Mouse (Mus musculus) c-Kit-positive CD71-negative TER-119-negative erythroid progenitor cells, embryonic 14.5 days (primary cell): ENCODE measurements around the gene Wnt9b.

ENCODE experiments used
- DNase-seq: peaks from one replicate; pipeline ENCODE4 v3.0.0-alpha.2; 2013; ENCODE audit warnings: low read depth

The Wnt9b gene

DNA sequence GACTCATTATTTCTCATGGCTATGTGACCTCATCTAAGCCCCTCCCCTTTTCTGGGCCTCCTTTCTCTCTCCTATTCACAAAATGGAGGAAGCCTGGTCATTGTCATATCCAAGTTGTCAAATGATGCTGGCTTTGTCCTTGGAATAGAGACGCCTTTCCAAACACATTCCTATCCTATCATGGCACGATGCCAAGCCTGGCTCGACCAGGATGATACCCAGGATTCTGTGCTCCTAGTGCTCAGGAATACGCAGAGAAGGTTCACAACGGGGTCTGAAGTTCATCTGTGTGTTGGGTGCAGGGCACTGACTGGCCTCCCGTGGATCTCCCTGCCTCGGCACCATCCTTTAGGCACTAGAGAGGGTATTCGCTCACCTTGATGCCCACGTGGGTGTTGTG is 18.0 kb downstream of the Wnt9b start:
- DNase-seq, result no peak

DNA sequence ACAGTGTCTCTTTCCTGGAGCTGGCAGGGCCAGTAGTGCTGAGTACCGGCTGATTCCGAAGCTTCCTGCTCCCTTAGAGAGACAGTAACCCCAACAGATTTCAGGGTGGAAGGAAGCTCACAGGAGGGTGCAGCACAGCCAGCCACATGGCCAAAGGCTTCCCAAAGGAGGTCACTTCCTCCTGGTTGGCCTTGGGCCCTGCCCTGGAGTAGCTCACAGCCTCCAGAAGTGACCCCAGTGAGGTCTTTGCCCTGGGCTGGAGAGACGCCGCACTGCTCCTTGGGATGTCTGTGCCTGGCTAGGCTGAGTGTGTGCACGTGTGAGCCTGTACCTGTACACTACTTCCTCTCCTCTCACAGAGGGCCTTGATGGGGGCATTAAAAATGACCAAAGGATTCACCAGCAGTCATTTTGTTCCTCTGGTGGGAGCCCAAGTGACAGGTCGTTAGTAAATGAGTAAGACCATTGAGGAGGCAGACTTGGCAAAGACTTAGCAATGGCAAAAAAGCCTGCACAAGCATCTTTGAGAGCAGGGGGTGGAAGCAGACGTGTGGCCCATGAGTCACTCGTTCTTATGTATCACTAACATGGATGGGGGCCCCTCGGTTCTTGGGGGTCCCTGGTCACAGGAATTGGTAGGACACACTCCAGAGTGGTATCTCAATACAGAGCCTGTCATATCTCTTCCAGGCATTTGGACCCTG is 20.2 kb downstream of the Wnt9b start:
- no peak for DNase-seq

DNA sequence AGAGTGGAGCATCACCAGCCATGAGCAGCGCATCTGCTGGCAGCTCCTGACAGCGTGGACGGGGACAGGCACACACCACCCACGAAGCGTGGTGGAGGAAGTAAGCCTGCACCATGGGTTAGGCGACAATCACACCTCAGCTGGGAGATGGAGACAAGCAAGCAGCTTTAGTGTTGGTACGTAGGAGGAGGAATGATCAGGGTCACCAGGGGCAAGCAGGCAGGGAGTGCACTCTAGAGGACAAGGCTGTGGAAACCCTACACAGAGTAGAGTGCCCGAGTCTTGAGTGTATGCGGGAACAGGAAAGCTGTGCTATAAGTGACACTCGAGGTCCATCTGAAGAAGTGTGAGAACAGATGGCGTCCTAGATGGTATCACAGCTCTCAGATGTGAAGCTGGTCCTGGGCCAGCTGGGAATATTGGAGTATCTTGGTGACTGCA is 25.3 kb downstream of the Wnt9b start:
- no peak for DNase-seq

DNA sequence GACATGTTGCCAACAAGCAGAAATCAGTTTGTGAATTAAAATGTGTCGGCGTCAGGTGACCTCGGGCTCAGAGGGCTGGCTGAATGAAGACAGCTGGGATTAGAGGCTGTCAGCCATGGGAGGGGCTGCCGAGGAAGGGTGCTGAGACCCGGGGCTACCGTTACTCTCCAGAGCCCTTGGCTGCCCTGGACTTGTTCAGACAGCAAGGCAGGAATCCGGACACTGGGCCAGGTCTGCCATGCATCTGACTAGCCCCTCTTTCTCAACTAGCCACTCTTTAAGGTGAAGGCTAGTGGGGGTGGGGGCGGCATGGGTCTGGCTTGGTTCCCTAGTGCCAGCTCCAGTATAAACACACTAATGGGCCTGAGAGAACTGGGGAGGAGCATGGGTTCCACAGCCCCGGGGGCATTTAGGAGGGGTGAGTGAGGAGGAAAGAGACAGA is 27.6 kb downstream of the Wnt9b start:
- no peak for DNase-seq

DNA sequence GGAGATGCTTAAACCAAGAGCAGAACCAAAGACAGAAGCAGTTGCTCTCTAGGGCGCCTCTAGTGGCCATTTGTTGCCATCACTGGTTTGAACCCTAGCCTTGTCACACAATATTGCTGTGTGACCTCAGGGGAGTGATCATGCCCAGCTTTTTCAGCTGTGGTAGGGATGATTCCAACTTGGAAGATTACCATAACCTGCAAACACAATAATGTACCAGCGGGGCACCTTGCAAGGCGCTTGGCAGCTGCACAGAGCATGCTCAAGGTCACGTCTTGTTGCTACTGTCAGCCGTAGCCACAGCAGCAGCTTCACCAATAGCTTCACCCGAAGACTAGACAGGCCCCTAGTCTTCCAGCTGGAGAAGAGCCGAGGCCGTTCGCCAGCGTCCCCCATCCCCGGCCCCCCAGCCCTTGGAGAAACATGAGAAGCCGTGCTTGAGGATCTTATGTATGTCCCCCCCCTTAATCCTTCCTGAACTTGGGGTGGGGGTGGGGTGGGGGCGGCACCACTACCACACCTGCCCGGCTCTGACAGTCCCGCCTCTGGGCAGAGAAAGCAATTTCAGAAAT is 28.1 kb downstream of the Wnt9b start:
- peak; percentile 20 for DNase-seq

DNA sequence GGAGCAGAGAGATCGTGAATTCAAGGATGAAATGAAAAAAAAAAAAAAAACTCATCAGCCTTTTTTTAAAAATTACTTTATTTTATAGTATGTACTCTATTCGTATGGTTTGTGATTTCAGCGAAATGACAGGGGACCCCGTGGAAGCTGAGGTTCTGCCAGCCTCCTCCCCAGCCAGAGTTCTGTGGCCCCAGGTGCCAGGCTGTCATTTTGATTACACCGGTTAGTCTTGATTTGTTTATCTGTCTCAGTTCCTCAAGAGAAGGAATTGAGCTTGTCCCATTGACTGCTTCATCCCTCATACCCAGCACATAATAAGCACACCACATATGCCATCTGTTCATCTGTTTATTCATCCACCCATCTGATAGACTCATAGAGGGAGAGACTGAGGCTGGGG is 30.2 kb downstream of the Wnt9b start:
- no peak for DNase-seq

DNA sequence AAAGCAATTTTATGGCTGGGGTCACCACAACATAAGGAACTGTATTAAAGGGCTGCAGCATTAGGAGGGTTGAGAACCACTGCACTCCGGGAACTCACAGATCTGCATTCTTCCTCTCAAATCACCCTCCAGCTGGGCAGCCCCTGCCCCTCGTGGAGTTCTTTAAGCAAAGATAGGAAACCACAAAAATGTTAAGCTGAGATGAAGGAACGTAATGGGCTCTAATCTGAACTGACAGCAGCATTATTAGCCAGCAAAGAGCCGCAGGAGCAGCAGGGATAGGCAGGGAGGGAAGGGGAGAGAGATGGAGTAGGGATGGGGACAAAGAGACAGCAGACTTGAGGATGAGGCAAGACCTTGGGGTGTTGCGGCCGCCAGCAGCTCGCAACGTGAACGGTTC is 32.6 kb downstream of the Wnt9b start:
- DNase-seq, result no peak

DNA sequence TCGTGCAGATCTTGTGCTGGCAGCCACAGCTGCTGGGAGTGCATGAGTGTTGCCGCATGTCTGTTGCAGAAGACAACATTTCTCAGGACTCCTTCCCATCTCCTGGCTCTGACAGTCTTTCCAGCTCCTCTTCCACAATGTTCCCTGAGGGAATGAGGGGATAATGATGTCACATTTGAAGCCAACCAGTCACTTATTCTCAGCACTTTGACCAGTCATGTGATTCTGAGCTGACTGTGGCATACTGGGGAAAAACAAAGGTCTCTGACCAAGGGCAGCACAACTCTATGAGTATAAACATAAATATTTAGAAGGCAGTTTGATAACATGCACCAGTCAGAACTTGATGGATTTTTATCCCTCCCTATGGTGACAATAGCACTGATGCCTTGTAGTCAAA is 35.5 kb downstream of the Wnt9b start:
- DNase-seq, result no peak

DNA sequence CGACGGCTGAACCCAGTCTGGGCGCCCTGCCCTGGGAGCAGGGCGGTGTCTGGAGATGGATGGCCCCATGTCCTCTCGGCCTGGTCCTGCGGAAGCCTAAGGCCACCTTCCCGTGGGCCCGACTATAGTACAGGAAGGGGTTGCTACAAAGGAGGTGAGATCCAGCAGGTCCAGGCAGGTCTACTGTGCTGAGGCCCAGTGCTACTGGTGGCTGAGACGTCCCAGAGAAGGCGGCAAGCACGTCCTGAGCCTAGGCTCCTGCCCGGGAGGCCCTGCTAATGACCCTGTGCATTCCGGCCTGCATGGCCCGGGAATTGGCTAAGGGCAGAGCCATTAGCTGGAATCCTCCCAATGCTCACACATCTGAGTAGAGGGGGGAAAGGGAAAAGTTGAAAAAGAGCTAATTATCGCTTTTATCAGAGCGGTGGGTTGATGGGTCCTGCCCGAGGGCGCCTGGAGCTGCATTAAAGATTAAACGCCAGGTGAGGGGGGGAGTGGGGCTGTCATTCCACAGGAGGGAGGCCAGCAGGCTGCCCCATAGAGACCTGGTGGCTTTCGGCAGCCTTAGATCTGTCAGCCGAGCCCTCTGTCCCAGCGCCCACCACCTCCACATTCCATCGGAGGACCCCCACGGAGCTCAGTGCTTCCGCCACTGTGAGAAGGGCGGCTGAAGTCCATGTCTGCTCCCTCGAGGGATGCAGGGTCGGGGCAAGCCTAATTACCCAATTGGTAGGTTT is 37.6 kb downstream of the Wnt9b start:
- no peak for DNase-seq

DNA sequence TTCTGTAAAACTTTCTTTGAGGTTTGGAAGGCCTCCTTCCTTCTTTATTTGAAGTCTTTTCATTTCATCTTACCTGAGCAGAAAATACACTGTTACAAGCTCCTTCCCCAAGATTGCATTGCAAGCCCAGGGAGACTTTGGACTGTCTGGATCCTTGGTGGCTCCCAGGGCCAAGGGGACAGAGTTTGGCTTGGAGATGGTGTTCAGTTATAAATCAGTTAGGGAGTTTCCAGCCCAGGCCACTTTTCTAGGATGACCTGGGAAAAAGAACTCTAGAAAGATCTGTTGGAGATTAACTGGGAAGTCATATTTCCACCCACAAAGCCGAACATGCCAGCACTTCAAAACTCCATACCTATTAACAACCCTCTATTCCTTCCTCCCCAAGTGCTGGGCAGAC is 39.6 kb downstream of the Wnt9b start:
- DNase-seq, result no peak

DNA sequence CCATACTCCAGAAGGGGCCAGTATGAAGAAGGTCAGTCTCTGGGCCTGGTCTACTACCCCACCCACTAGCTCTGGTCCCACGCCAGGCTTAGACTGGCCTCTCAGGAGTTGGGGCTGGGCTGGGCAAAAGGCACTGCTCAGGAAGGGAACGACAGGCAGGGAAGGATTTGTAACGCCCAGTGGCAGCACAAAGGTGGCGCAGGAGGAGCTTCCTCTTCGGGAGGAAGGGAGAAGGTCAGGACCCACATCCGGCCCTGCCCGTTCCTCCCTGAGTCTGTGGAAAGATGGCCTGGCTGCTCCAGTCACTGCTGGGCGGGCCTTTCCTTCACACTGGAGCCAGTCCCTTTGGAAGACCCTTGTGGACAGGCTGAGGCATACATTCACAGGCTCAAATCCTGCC is 42.6 kb downstream of the Wnt9b start:
- DNase-seq, result no peak

DNA sequence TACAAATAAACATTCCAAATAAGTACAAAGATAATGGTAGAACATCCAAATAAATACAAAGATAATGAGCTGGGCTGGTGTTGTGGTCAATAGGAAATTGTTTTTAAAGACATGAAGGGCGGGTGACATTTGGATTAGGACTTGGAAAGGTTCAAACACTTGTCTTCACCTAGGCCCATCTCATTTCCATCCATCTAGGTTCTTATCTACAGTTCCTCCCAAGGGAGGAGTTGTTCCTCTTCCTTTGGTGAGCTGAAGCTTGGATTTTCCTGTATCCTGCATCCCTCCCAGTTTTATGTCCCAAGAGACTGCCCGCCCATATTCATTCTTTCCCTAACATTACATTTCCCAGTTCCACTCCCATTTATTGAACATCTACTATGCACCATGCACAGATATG is 51.4 kb downstream of the Wnt9b start:
- DNase-seq, result no peak

DNA sequence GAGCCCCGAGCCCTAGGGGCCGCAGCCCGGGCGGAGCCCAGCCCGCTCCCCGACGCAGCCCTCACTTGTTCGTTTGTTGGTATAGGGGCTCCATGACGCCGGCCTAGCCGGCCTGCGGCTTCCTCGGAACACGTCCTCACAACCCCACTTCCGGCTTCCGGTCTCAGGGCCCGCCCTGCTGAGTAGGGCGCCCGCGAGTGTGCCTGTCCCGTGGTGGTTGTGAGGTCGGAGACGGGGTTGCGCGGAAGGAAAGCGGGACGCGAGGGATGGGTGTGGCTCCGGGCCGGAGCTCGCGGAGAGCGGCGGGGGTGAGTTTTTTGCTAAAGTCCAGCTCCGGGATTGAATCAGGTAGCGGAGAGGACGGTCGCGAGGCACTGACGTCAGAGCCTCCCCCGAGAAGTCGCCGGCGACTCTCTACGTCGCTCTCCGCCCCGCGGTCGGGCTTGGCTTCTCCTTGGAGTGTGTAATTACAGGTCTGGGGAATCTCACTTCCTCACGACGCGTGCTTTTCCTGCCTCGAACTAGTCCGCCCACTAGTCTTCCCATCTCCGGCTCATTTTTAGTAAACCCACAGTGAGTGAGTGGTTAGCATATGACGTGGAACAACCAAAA is 52.0 kb downstream of the Wnt9b start, which contains the start of gene Gosr2:
TSS of gene Gosr2 (minus strand) at position 334 of the 612 bp plus-strand sequence.
- peak; percentile 78 for DNase-seq

DNA sequence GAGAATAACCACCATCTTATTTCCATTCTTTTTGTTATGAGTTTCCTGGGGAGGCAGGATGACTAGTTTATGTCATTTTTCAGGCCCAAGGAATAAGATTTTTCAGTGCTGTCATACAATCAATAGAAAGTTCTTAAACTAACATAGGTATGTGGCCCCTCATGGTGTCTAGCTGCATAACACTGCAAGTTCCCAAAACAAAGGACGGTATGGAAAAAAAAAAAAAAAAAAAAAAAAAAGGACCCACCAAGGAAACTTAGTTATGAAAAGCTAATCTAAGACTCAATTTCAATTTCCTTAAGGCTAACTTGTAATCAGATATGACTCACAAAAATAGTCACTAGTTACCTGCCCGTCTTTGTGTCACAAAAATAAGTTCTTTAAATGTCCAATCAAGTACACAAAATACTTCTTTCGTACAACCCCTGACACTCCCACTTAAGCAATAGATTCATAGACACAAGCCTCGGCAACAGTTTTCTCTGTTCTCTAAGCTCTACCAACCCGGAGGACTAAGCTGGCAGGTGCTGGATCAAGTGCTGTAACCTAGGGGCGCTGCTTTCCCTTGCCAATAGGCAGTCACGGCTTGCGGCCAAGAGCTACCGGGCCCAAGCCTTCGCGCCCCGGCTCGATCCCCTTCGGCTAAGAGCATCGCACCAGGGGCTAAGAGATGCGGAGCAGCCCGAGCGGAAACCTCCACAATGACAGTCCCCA is 52.6 kb downstream of the Wnt9b start:
- peak; percentile 50 for DNase-seq

DNA sequence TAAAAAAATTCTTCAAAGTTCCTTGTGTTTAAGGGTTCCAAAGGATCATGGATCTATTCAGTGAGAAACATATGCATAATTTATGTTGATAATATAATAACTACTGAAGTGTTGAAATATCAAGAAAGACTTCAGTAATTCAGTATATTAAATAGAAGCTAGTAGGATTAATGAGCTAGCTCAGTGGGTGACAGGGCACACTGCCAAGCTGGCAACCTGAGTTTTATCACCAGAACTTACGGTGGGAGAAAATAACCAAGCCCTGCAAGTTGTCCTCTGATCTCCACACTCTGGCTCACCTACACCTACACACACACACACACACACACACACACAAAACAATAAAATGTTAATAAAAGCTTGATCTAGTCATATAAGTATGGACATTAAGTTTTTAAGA is 56.4 kb downstream of the Wnt9b start:
- no peak for DNase-seq

DNA sequence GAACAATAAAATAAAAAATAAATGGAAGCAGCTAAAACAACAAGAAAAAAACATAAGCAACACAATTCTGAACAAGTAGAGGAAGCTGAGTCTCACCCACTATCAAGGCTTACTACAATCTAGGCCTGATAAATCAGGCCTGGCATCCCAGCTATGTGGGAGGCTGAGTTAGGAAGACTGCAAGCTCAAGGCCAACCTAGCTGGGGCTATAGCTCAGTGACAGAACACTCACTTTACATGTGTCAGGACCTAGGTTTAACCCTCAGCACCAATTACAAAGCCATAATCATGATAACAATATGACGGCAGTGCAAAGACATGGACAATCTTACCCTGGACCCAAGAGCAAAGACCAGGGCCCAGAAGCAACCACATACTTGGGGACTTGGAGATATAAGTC is 58.6 kb downstream of the Wnt9b start:
- no peak for DNase-seq

DNA sequence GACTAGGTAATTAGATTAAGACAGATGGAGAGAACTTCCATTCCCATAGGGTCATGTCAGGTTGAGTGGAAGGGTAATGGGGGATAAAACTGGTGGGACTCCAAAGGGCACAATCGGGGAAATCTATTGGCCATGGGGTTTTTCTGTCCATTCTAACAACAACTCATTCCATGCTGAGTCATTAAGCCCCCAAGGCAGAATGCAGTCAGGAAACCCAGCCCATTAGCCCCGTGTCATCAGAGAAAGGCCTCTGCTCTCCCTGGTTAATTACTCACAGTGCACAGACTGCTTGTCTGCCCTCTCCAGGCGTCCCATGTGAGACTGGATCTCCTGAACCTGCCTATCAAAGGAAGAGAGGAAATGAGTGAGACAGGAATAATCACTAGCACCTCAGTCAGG is 60.6 kb downstream of the Wnt9b start:
- DNase-seq, result no peak

DNA sequence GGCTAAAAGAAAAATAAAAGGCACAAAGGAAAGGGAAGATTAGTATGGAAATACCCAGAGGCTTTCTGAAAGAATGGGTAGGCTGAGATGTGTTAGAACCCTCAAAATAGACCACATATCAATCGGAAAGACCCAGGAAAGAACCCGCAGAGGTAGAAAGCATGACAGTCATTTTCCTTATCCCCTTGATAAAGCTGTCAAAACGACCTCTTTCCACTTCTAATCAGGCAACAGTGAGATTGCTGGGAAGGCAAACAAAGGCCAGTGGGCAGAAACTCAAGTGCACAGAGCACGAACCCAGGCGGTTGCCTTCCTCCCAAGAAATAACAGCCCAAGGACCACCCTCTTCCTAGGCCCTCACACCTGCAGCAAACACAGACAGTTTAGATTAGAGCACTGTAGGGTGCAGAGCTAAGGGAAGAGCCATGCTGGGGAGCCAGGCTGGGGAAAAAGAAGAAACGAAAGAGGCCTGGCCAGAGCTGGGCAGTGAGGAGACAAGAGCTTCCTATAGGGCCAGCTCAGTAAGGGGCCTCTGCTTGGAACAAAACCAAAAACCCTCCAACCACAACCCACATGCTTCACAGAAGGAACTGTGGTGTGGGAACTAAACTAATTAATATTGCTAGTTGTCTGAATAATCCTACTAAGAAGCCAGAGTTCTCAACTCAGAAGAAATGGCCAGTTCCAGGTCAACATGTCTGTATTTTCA is 61.2 kb downstream of the Wnt9b start:
- DNase-seq, result no peak

DNA sequence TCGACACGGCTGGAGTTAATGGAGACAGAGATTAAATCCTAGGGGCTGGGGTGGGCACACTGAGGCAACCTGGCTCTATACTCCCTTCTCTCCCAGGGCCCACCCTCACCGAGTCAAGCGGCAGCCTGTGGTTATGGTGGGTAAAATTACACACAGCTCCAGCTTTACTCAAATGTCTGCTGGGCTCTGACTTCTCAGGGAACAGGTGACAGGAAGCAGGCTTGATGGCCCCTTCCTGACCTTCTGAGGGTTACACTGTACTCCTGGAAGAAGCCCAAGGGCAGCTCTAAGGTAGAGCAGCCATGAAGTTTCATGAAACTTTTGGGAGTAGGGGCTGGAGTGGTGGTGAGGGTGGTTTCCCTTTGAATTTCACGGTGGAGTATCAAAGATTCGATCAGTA is 62.9 kb downstream of the Wnt9b start:
- DNase-seq, result no peak

DNA sequence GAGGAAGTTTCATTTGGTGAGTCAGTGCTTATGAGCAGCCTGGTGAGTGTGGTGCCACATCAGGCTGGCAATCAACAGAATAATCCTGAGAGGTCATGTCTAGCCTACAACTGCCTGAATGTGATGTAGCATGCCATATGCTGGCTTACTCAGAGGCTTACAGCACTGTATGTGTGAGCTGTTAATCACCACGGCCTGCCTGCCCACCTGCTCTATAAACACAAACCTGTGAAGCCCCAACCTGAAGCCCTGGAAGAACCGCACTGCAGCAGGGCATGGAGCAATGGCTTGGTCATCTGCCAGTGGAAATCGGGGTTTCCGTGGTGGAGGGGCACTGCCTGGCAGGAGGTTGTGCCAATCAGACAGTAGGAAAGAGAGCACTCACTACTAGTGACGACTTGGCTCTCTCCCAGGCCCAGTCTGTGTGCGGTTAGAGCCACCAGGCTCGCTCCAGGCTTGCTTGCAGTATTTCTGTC is 64.3 kb downstream of the Wnt9b start:
- DNase-seq, result no peak

DNA sequence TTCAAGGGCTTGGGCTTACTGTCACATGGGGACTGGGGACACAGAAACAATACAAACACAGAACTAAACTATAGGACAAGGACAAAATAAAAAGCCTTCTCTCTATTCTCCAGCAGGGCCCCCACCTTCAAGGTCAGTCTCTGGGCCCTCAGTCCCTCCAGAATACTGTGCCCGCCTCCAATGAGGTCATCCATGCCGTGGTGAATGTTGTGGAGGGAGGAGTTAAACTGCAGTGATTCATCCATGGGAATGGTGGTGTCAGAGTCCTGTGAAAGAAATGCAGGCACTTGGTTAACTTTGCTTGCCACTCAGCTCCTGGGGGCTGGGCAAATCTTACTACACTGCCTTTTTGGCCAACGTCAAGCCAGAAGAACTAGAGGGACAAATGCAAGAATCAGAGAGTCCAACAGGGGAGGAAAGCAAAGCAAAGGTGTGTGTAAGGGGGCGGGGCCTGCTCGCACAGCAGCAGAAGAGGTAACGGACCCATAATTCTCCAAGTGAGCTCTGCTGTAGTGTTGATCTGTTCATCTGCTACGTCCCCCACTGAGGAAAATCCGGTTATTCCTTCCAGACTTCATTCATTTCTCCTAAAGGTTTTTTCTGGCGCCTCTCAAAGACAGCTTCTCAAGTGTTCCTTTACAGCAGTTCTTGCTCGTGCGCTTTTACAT is 65.8 kb downstream of the Wnt9b start:
- DNase-seq, result no peak
